Mouse (Mus musculus) CH12.LX (cell line): ENCODE data around the gene Abca1. TPM values are rescaled to one million over a fixed set of nuclear protein-coding genes. Genes with fewer than 3 reads are reported as not detected.

Experiments used
- DNase-seq: peaks from one replicate; pipeline ENCODE4 v3.0.0-alpha.2; 2013; ENCODE audit errors: extremely low read depth
- H3K27ac ChIP-seq: 2 replicates; pipeline ENCODE4 v1.5.1; 2012; ENCODE audit warnings: low read depth, mild to moderate bottlenecking, control low read depth, moderate library complexity; ENCODE audit not compliant: insufficient read depth
- H3K27me3 ChIP-seq: replicated peaks from 2 replicates; pipeline ENCODE3; 2012; ENCODE audit warnings: inconsistent platforms
- H3K36me3 ChIP-seq, 2 experiments: replicated peaks in 1 of 2; 2 replicates each; pipeline versions ENCODE3 to v1.6.1; 2012; ENCODE audit warnings: inconsistent platforms in 1 of 2, low read length in 1 of 2, mild to moderate bottlenecking in 1 of 2, mixed read lengths in 1 of 2, moderate library complexity in 1 of 2; ENCODE audit not compliant: control insufficient read depth in 1 of 2, insufficient read depth in 1 of 2
- H3K4me1 ChIP-seq, 2 experiments: 2 replicates each; pipeline ENCODE4 v1.6.1; 2012; ENCODE audit warnings: inconsistent platforms in 1 of 2, moderate library complexity in 1 of 2; ENCODE audit not compliant: insufficient read depth in 2 of 2, control insufficient read depth in 1 of 2
- H3K4me2 ChIP-seq: 2 replicates; pipeline ENCODE4 v1.6.1; 2012; ENCODE audit warnings: low read depth, mild to moderate bottlenecking, control low read depth; ENCODE audit not compliant: poor library complexity, insufficient read depth, severe bottlenecking
- H3K4me3 ChIP-seq, 3 experiments: fragments of 150-350 bp in 1 of 3; sonication (generic) in 1 of 3; replicated peaks in 1 of 3; 2 replicates each; pipeline versions ENCODE3 to v1.5.1; 2011 to 2012; ENCODE audit warnings: low read depth in 2 of 3, low read length in 2 of 3, mild to moderate bottlenecking in 2 of 3, moderate library complexity in 2 of 3, control low read depth in 1 of 3, improper control_type of control experiment in 1 of 3, inconsistent platforms in 1 of 3, mixed read lengths in 1 of 3; ENCODE audit not compliant: poor library complexity in 1 of 3
- H3K79me2 ChIP-seq: replicated peaks from 2 replicates; pipeline ENCODE4 v1.6.1; 2012; ENCODE audit warnings: mild to moderate bottlenecking, moderate library complexity; ENCODE audit not compliant: control insufficient read depth, poor library complexity, insufficient read depth, severe bottlenecking; ENCODE audit errors: extremely low read depth
- H3K9ac ChIP-seq: 2 replicates; pipeline ENCODE4 v1.6.1; 2012; ENCODE audit warnings: low read depth, mild to moderate bottlenecking, control low read depth, moderate library complexity; ENCODE audit not compliant: insufficient read depth
- H3K9me3 ChIP-seq: replicated peaks from 2 replicates; pipeline ENCODE3; 2012; ENCODE audit warnings: low read length, inconsistent platforms, mixed read lengths
- E2F4 ChIP-seq: IDR thresholded peaks from 2 replicates; pipeline ENCODE4 v1.6.1; 2011; ENCODE audit warnings: low read depth, low read length, improper control_type of control experiment; ENCODE audit not compliant: insufficient replicate concordance
- EP300 ChIP-seq: IDR thresholded peaks from 2 replicates; pipeline ENCODE4 v1.6.1; 2011; ENCODE audit warnings: low read length, improper control_type of control experiment
- ETS1 ChIP-seq: conservative IDR thresholded peaks from 2 replicates; pipeline ENCODE4 v1.6.1; 2012; ENCODE audit warnings: low read depth, mild to moderate bottlenecking, inconsistent platforms, low read length, improper control_type of control experiment, moderate library complexity
- IRF4 ChIP-seq: IDR thresholded peaks from 2 replicates; pipeline ENCODE4 v1.6.1; 2014; ENCODE audit warnings: low read depth, mild to moderate bottlenecking, inconsistent platforms, low read length, improper control_type of control experiment
- KAT2A ChIP-seq: IDR thresholded peaks from 2 replicates; pipeline ENCODE4 v1.6.1; 2012; ENCODE audit warnings: low read length, improper control_type of control experiment, inconsistent platforms; ENCODE audit not compliant: insufficient replicate concordance
- MAFK ChIP-seq: IDR thresholded peaks from 2 replicates; pipeline ENCODE4 v1.6.1; 2011; ENCODE audit warnings: low read length, improper control_type of control experiment; ENCODE audit not compliant: insufficient replicate concordance
- MAZ ChIP-seq: IDR thresholded peaks from 2 replicates; pipeline ENCODE4 v1.6.1; 2012; ENCODE audit warnings: low read depth, mild to moderate bottlenecking, inconsistent platforms, low read length, improper control_type of control experiment, moderate library complexity
- MXI1 ChIP-seq: IDR thresholded peaks from 2 replicates; pipeline ENCODE4 v1.6.1; 2011; ENCODE audit warnings: mild to moderate bottlenecking, low read depth, low read length, improper control_type of control experiment
- NRF1 ChIP-seq: IDR thresholded peaks from 2 replicates; pipeline ENCODE4 v1.6.1; 2014; ENCODE audit warnings: low read depth, mild to moderate bottlenecking, inconsistent platforms, low read length, improper control_type of control experiment, moderate library complexity
- PAX5 ChIP-seq: IDR thresholded peaks from 2 replicates; pipeline ENCODE4 v1.6.1; 2012; ENCODE audit warnings: low read length, inconsistent platforms, mixed read lengths
- RAD21 ChIP-seq: IDR thresholded peaks from 2 replicates; pipeline ENCODE4 v1.6.1; 2011; ENCODE audit warnings: low read depth, mild to moderate bottlenecking, low read length, improper control_type of control experiment, moderate library complexity
- SMC3 ChIP-seq: IDR thresholded peaks from 2 replicates; pipeline ENCODE4 v1.6.1; 2011; ENCODE audit warnings: low read depth, low read length, improper control_type of control experiment
- TCF12 ChIP-seq: IDR thresholded peaks from 2 replicates; pipeline ENCODE4 v1.6.1; 2014; ENCODE audit warnings: low read depth, mild to moderate bottlenecking, inconsistent platforms, low read length, improper control_type of control experiment
- UBTF ChIP-seq: IDR thresholded peaks from 2 replicates; pipeline ENCODE4 v1.6.1; 2012; ENCODE audit warnings: low read depth, mild to moderate bottlenecking, inconsistent platforms, low read length, improper control_type of control experiment, moderate library complexity
- USF1 ChIP-seq: IDR thresholded peaks from 2 replicates; pipeline ENCODE4 v1.6.1; 2014; ENCODE audit warnings: low read depth, mild to moderate bottlenecking, inconsistent platforms, low read length, improper control_type of control experiment
- USF2 ChIP-seq: conservative IDR thresholded peaks from 2 replicates; pipeline ENCODE4 v1.6.1; 2011; ENCODE audit warnings: low read depth, low read length, improper control_type of control experiment
- ZC3H11A ChIP-seq: IDR thresholded peaks from 2 replicates; pipeline ENCODE4 v1.6.1; 2012; ENCODE audit warnings: low read depth, mild to moderate bottlenecking, inconsistent platforms, low read length, improper control_type of control experiment
- ZMIZ1 ChIP-seq: IDR thresholded peaks from 2 replicates; pipeline ENCODE4 v1.6.1; 2012; ENCODE audit warnings: low read depth, mild to moderate bottlenecking, inconsistent platforms, low read length, improper control_type of control experiment
- ZNF384 ChIP-seq: IDR thresholded peaks from 2 replicates; pipeline ENCODE4 v1.6.1; 2012; ENCODE audit warnings: low read depth, low read length, improper control_type of control experiment, inconsistent platforms
- dilution Hi-C: fragments of 300-500 bp; cut with MboI; formaldehyde crosslinking; loops from 2 replicates; pipeline ENCODE4 v1.14.3; 2020; ENCODE audit warnings: low sequenced_read_pairs; ENCODE audit not compliant: extremely low pct_unique_long_range_greater_than_20kb, extremely low pct_ligation_motif_present
- in situ Hi-C: fragments of 300-500 bp; cut with MboI; formaldehyde crosslinking; loops from 3 replicates; pipeline ENCODE4 v1.14.3; 2019; ENCODE audit warnings: low sequenced_read_pairs, low pct_ligation_motif_present, low pct_unique_long_range_greater_than_20kb, mixed read lengths
- polyA plus RNA-seq: library from polyadenylated mRNA; unstranded; fragments of >175 nt; gene quantifications from 2 replicates; pipeline ENCODE4 v1.2.1, GENCODE M21; 2012; ENCODE audit warnings: low read depth; ENCODE audit not compliant: insufficient read length
- total RNA-seq, 2 experiments: library from RNA; depleted of rRNA; stranded (reverse); fragments of 300-350 nt in 1 of 2; fragments of >200 nt in 1 of 2; gene quantifications; 2 replicates each; pipeline ENCODE4 v1.2.3; 2012 to 2014

Gene Abca1
- total and polyA plus RNA-seq, 3 experiments: 0.13 to 0.46 (median 0.35) TPM

- no peak for DNase-seq
- no peak overlapping the region for H3K9ac ChIP-seq
- in situ Hi-C loops (no loop called here), dilution Hi-C loops (no loop called here)
- H3K4me3 ChIP-seq: no peak overlapping the region
- H3K79me2 ChIP-seq: no peaks in the 10 kb centered on the region
- TF ChIP-seq MAFK (no peak), MXI1 (no peak), E2F4 (no peak), PAX5 (no peak), SMC3 (no peak)
- H3K4me2 ChIP-seq: no peak overlapping the region
- H3K4me1 ChIP-seq: peaks cover 5 to 12% of the 10 kb centered on the region in 2 experiments
- H3K9me3 ChIP-seq: peaks cover 8% of the 10 kb centered on the region
- no peaks in the 10 kb centered on the region for H3K27me3 ChIP-seq
- no peak overlapping the region for H3K27ac ChIP-seq
- H3K36me3 ChIP-seq: peaks cover 0 to 4% of the 10 kb centered on the region in 2 experiments
These were observed 28.8 kb downstream of the Abca1 start for GRCm38 (mm10) chr4:53130622-53131517.

GRCm38 (mm10) chr4:53129716-53130301, 29.9 kb downstream of the Abca1 start:
- Histone ChIP-seq H3K4me2 (no peak overlapping the region), H3K4me1 (peaks cover 5 to 18% of the 10 kb centered on the region in 2 experiments), H3K9me3 (peaks cover 8% of the 10 kb centered on the region), H3K79me2 (no peaks in the 10 kb centered on the region), H3K9ac (no peak overlapping the region), H3K36me3 (peaks cover 0 to 4% of the 10 kb centered on the region in 2 experiments), H3K27ac (no peak overlapping the region), H3K27me3 (no peaks in the 10 kb centered on the region), H3K4me3 (no peak overlapping the region)
- TF ChIP-seq EP300: no peak
- TF ChIP-seq E2F4: no peak
- TF ChIP-seq RAD21: no peak
- no peak for TF ChIP-seq IRF4
- no peak for TF ChIP-seq KAT2A
- TF ChIP-seq NRF1: no peak
- TF ChIP-seq USF2: no peak
- TF ChIP-seq ZNF384: no peak
- no peak for TF ChIP-seq ETS1
- TF ChIP-seq USF1: no peak
- no peak for TF ChIP-seq TCF12
- TF ChIP-seq ZMIZ1: no peak
- TF ChIP-seq UBTF: no peak
- no peak for TF ChIP-seq MAZ
- no peak for TF ChIP-seq ZC3H11A
- DNase-seq: no peak
- in situ Hi-C loops (loop anchor here (10.0 kb wide), 1 partner anchor 225 kb away; no protein-coding TSS in a partner anchor), dilution Hi-C loops (no loop called here)
